Mouse (Mus musculus) adrenal gland, postnatal 4 days (tissue): ENCODE data around the gene Cxcl5. TPM values are rescaled to one million over a fixed set of nuclear protein-coding genes. Genes with fewer than 3 reads are reported as not detected.
"Not testable (repeated sequence)": the region's sequence is repeated elsewhere in the genome, so short reads cannot be mapped to it uniquely, and the experiment has no call there.

Experiments
- DNase-seq, 2 experiments: peaks; one replicate each; pipeline ENCODE4 v3.0.0; 2021 to 2022; ENCODE audit warnings: low spot score in 2 of 2, mixed read lengths in 2 of 2
- microRNA-seq: library from miRNA; unstranded; fragments of <30 nt; microRNA quantifications from one replicate; pipeline ENCODE4 v1.2.0, GENCODE M21; 2021
- total RNA-seq, 2 experiments: library from RNA; stranded (reverse); gene quantifications; 2 replicates each; pipeline ENCODE4 v1.2.3; 2021

Cxcl5 gene
- total RNA-seq, 2 experiments from 2014 or later, result not detected

GRCm38 (mm10) chr5:90783697-90784096 is 24.5 kb downstream of the Cxcl5 start:
- DNase-seq, result no peak

GRCm38 (mm10) chr5:90785659-90786588 is 26.8 kb downstream of the Cxcl5 start, which contains the start of gene Cxcl3:
Gene Cxcl3, plus strand, starts transcription at chr5:90786103.
- DNase-seq, result no peak

GRCm38 (mm10) chr5:90788114-90788513 is 29.0 kb downstream of the Cxcl5 start:
- no peak for DNase-seq

- DNase-seq, result no peak
These were observed 30.3 kb downstream of the Cxcl5 start for GRCm38 (mm10) chr5:90789306-90790073.

GRCm38 (mm10) chr5:90790074-90790502 is 30.9 kb downstream of the Cxcl5 start:
- DNase-seq, result no peak

- DNase-seq, result no peak
These were observed 35.0 kb downstream of the Cxcl5 start, which contains the start of gene Cxcl15 for GRCm38 (mm10) chr5:90794195-90794625. Gene Cxcl15, plus strand, starts transcription at chr5:90794534.

- not testable (repeated sequence) for DNase-seq
These were observed 36.2 kb downstream of the Cxcl5 start for GRCm38 (mm10) chr5:90795392-90795791.

- DNase-seq, result no peak
These were observed 45.4 kb downstream of the Cxcl5 start for GRCm38 (mm10) chr5:90804574-90804973.

- DNase-seq, result no peak
These were observed 46.9 kb downstream of the Cxcl5 start for GRCm38 (mm10) chr5:90806050-90806449.

GRCm38 (mm10) chr5:90807176-90807950 is 48.2 kb downstream of the Cxcl5 start:
- no peak for DNase-seq

Small RNA genes within 50 kb of the gene (microRNA-seq; reads per million reads assigned to microRNA genes)
- gene Gm24322, result not detected

Other genes starting within 250 kb of the Cxcl5 start
- 10 to 100 TPM in 1 of 2 experiments, 1 to 10 TPM in 1; 6.8 to 47.3 TPM for gene Afm, start 240.4 kb upstream of the Cxcl5 start, total RNA-seq
- gene 5830473C10Rik, start 198.3 kb upstream of the Cxcl5 start, total RNA-seq, result 1 to 10 TPM in 1 of 2 experiments, under 1 TPM in 1; 0.28 to 6.0 TPM
- gene Rassf6, start 118.7 kb upstream of the Cxcl5 start, total RNA-seq, result 1 to 10 TPM; 1.5 to 4.3 TPM
- gene Ppbp, start 9.2 kb downstream of the Cxcl5 start, total RNA-seq, result 10 to 100 TPM in 1 of 2 experiments, 1 to 10 TPM in 1; 2.2 to 14.0 TPM
- gene Pf4, start 13.1 kb downstream of the Cxcl5 start, total RNA-seq, result 10 to 100 TPM; 30.4 to 45.1 TPM
- gene Cxcl3, start 26.7 kb downstream of the Cxcl5 start, total RNA-seq, result not detected
- gene Cxcl15, start 35.2 kb downstream of the Cxcl5 start, total RNA-seq, result not detected
- gene Cxcl1, start 131.9 kb downstream of the Cxcl5 start, total RNA-seq, result 1 to 10 TPM in 1 of 2 experiments, under 1 TPM in 1; 0.82 to 1.3 TPM
- under 1 TPM; 0.37 to 0.76 TPM for gene Cxcl2, start 144.5 kb downstream of the Cxcl5 start, total RNA-seq
- 10 to 100 TPM; 23.9 to 27.0 TPM for gene Mthfd2l, start 171.8 kb downstream of the Cxcl5 start, total RNA-seq